Comparison of ENCODE assay signal across 8 mouse cellular contexts in the genomic region with DNA sequence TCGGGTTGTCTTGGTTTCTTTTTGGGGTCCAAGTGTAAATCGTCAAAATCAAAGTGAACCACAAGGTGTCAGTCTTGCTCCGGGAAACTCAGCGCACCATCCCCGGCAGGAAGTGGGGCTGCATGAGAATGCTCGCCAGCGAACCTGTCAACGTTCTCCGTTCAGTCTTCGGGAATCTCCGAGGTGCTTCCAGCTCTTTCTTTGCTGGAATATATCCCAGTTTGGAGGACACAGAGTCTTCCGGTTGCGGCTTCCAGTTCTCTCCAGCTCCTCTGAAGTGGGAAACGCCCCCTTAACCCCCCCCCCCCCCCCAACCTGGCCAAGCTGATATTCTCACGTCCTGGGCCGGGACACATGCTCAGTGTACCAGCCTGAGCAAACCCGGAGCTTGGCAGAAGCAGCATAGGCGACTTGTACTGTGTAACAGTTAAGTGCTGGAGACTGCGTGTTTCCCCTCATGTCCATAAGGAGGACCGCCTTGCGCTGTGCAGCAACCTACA. TPM values are rescaled to one million over a fixed set of nuclear protein-coding genes. Genes with fewer than 3 reads are reported as not detected.
DNase-seq lines count a peak whose midpoint lies in the region; ATAC-seq and TF ChIP-seq lines count a peak whose summit lies in the region.

No protein-coding gene starts in this region.

- no peaks in the 10 kb centered on the region for H3K79me2 ChIP-seq in C2C12 (ENCODE audit: control insufficient read depth, insufficient read depth)

- no peaks in the 10 kb centered on the region for H3K79me3 ChIP-seq in C2C12 (ENCODE audit: low read depth)

- peak overlapping the region; percentile 46 for H3K9ac ChIP-seq in heart, embryonic 15.5 days
- H3K9ac ChIP-seq in liver, embryonic 12.5 days = peak overlapping the region; percentile 44; the same call in 1 of the 2 replicates
- H3K9ac ChIP-seq in stomach, postnatal 0 days (ENCODE audit: low read length) = peak overlapping the region; percentile 43; the same call in 1 of the 2 replicates

- peak overlapping the region; percentile 53 for H3K27ac ChIP-seq in heart, embryonic 15.5 days
- H3K27ac ChIP-seq in liver, embryonic 12.5 days = no peak overlapping the region
- no peak overlapping the region for H3K27ac ChIP-seq in stomach, postnatal 0 days (replicated peaks)

- no peak overlapping the region for H3K4me3 ChIP-seq in C2C12 (ENCODE audit: insufficient read depth, poor library complexity, severe bottlenecking)
- peak overlapping the region; percentile 47 for H3K4me3 ChIP-seq in heart, embryonic 15.5 days
- peak overlapping the region; percentile 40 for H3K4me3 ChIP-seq in liver, embryonic 12.5 days
- peak overlapping the region; percentile 31 for H3K4me3 ChIP-seq in stomach, postnatal 0 days (ENCODE audit: low read depth, low read length)

- TF ChIP-seq CTCF in C2C12 (IDR thresholded peaks at IDR 0.05; ENCODE audit: control insufficient read depth, insufficient read depth, insufficient read length) = peak; percentile 49
- peak; percentile 87 for TF ChIP-seq CTCF in stomach, postnatal 0 days (IDR thresholded peaks at IDR 0.05; ENCODE audit: low read depth)

- 5% methylated on average over 21 of the region's 21 CpGs for WGBS in heart, embryonic 15.5 days
- 13% methylated on average over 21 of the region's 21 CpGs for WGBS in liver, embryonic 12.5 days (ENCODE audit: insufficient replicate concordance)
- 6% methylated on average over 21 of the region's 21 CpGs for WGBS in stomach, postnatal 0 days

- no peaks in the 10 kb centered on the region for H3K9me3 ChIP-seq in heart, embryonic 15.5 days (replicated peaks)
- H3K9me3 ChIP-seq in liver, embryonic 12.5 days (replicated peaks) = no peaks in the 10 kb centered on the region
- no peaks in the 10 kb centered on the region for H3K9me3 ChIP-seq in stomach, postnatal 0 days (ENCODE audit: control insufficient read depth, low read length)

- H3K4me2 ChIP-seq in heart, embryonic 15.5 days = peak overlapping the region; percentile 68
- H3K4me2 ChIP-seq in liver, embryonic 12.5 days = peak overlapping the region; percentile 73
- H3K4me2 ChIP-seq in stomach, postnatal 0 days (replicated peaks; ENCODE audit: low read depth) = peak overlapping the region; percentile 59

- H3ac ChIP-seq in C2C12 (ENCODE audit: control insufficient read depth, insufficient read length, low read depth) = no peak overlapping the region

- no peaks in the 10 kb centered on the region for H3K27me3 ChIP-seq in C2C12 (ENCODE audit: control insufficient read depth, insufficient read depth, insufficient read length)
- H3K27me3 ChIP-seq in heart, embryonic 15.5 days = no peaks in the 10 kb centered on the region
- no peaks in the 10 kb centered on the region; the same call in 1 of the 2 replicates for H3K27me3 ChIP-seq in liver, embryonic 12.5 days (replicated peaks)
- H3K27me3 ChIP-seq in stomach, postnatal 0 days (ENCODE audit: control insufficient read depth, insufficient read depth, low read length) = no peaks in the 10 kb centered on the region

- no peak for TF ChIP-seq EP300 in stomach, postnatal 0 days (optimal IDR thresholded peaks at IDR 0.05)

- peak; percentile 84 for DNase-seq in brain, adult 2 months (ENCODE audit: low read depth, low spot score)
- peak; percentile 46 for DNase-seq in fibroblast of lung, adult 2 months (ENCODE audit: low read depth)
- DNase-seq in kidney, postnatal 14 days = peak; percentile 83
- DNase-seq in natural killer cell, adult 2 months (ENCODE audit: low spot score in 2 of 2) = peak; percentile 52 to 62
- DNase-seq in stomach, postnatal 0 days (ENCODE audit: low spot score) = peak; percentile 79

- H3K4me1 ChIP-seq in heart, embryonic 15.5 days (replicated peaks) = peaks cover 5% of the 10 kb centered on the region
- peaks cover 15% of the 10 kb centered on the region for H3K4me1 ChIP-seq in liver, embryonic 12.5 days
- H3K4me1 ChIP-seq in stomach, postnatal 0 days (replicated peaks; ENCODE audit: control insufficient read depth, insufficient read depth) = no peaks in the 10 kb centered on the region

- peak; percentile 75 for ATAC-seq in heart, embryonic 15.5 days (replicated peaks; ENCODE audit: insufficient number of reproducible peaks, insufficient read depth, low FRiP score, low read depth)
- peak; percentile 33; the same call in 1 of the 2 replicates for ATAC-seq in liver, embryonic 12.5 days
- peak; percentile 82 for ATAC-seq in stomach, postnatal 0 days (ENCODE audit: low FRiP score, low TSS enrichment)

- peaks cover 18% of the 10 kb centered on the region for H3K36me3 ChIP-seq in C2C12 (ENCODE audit: control insufficient read depth, insufficient read depth)
- H3K36me3 ChIP-seq in heart, embryonic 15.5 days = peaks cover 10% of the 10 kb centered on the region
- peaks cover 18% of the 10 kb centered on the region for H3K36me3 ChIP-seq in liver, embryonic 12.5 days
- no peaks in the 10 kb centered on the region for H3K36me3 ChIP-seq in stomach, postnatal 0 days (ENCODE audit: control insufficient read depth, insufficient read depth, low read length)

TF ChIP-seq in C2C12, 6 proteins besides CTCF, POLR2A, EP300 and RAD21:
- TF ChIP-seq MYOD1 (IDR thresholded peaks at IDR 0.05; ENCODE audit: control insufficient read depth, insufficient read length, low read depth) = no peak
- no peak for TF ChIP-seq FOSL1 (IDR thresholded peaks at IDR 0.05; ENCODE audit: insufficient read depth, low read length, poor library complexity, severe bottlenecking)
- no peak for TF ChIP-seq MYOG (IDR thresholded peaks at IDR 0.05; ENCODE audit: control insufficient read depth, extremely low read depth, insufficient read length)
- no peak for TF ChIP-seq MAX (IDR thresholded peaks at IDR 0.05)
- no peak for TF ChIP-seq CEBPB (IDR thresholded peaks at IDR 0.05; ENCODE audit: low read depth)

RNA-seq across cellular contexts. Expression of a gene that starts 10.3 kb away (rescaled TPM):
- not detected for polyA plus RNA-seq in C2C12 (2012; fragmentation: generic; extraction: Trizol)
- polyA plus RNA-seq in heart, embryonic 15.5 days (2015; fragmentation: Nextera tagmentation; extraction: Ambion mirVana) = 2.3 and 2.6 TPM in 2 replicates
- 0.07 TPM in 1 of 2 replicates, not detected in the other for polyA plus RNA-seq in liver, embryonic 12.5 days (2016; fragmentation: Nextera tagmentation; extraction: Ambion mirVana)
- 0.55 and 0.68 TPM in 2 replicates for polyA plus RNA-seq in stomach, postnatal 0 days (2015; fragmentation: Nextera tagmentation; extraction: Ambion mirVana)

RNA-seq across cellular contexts. Expression of a gene that starts 47.1 kb away (rescaled TPM):
- polyA plus RNA-seq in C2C12 (2012; fragmentation: generic; extraction: Trizol) = 34.4 TPM
- 32.4 and 40.5 TPM in 2 replicates for polyA plus RNA-seq in heart, embryonic 15.5 days (2015; fragmentation: Nextera tagmentation; extraction: Ambion mirVana)
- 86.3 and 88.7 TPM in 2 replicates for polyA plus RNA-seq in liver, embryonic 12.5 days (2016; fragmentation: Nextera tagmentation; extraction: Ambion mirVana)
- polyA plus RNA-seq in stomach, postnatal 0 days (2015; fragmentation: Nextera tagmentation; extraction: Ambion mirVana) = 28.0 and 30.6 TPM in 2 replicates
